Mouse (Mus musculus): ENCODE results near the gene Txnrd2.

Gene Txnrd2

GRCm38 (mm10) chr16:18426215-18426791, at the start of gene Txnrd2:
Gene Txnrd2 (plus strand): TSS chr16:18426384.
- DNase-seq: peak; percentile 57 to 78

- DNase-seq: no peak
Measured at GRCm38 (mm10) chr16:18377203-18377602, 49.0 kb upstream of the Txnrd2 start.

GRCm38 (mm10) chr16:18378489-18378888, 47.7 kb upstream of the Txnrd2 start:
- DNase-seq: no peak

- DNase-seq: no peak
Measured at GRCm38 (mm10) chr16:18379338-18380001, 46.7 kb upstream of the Txnrd2 start.

GRCm38 (mm10) chr16:18380495-18381063, 45.6 kb upstream of the Txnrd2 start:
- no peak for DNase-seq

GRCm38 (mm10) chr16:18381621-18382258, 44.4 kb upstream of the Txnrd2 start:
- DNase-seq: no peak

- DNase-seq: no peak
Measured at GRCm38 (mm10) chr16:18383045-18383726, 43.0 kb upstream of the Txnrd2 start.

GRCm38 (mm10) chr16:18383756-18384155, 42.4 kb upstream of the Txnrd2 start:
- DNase-seq: no peak

- no peak for DNase-seq
Measured at GRCm38 (mm10) chr16:18384211-18384610, 42.0 kb upstream of the Txnrd2 start.

- no peak for DNase-seq
Measured at GRCm38 (mm10) chr16:18384659-18385058, 41.5 kb upstream of the Txnrd2 start.

- DNase-seq: no peak
Measured at GRCm38 (mm10) chr16:18385411-18385810, 40.8 kb upstream of the Txnrd2 start.

GRCm38 (mm10) chr16:18386451-18386850, 39.7 kb upstream of the Txnrd2 start:
- DNase-seq: no peak

GRCm38 (mm10) chr16:18386972-18387371, 39.2 kb upstream of the Txnrd2 start:
- no peak for DNase-seq

GRCm38 (mm10) chr16:18387704-18388582, 38.2 kb upstream of the Txnrd2 start:
- DNase-seq: no peak

GRCm38 (mm10) chr16:18388583-18389435, 37.4 kb upstream of the Txnrd2 start:
- DNase-seq: no peak

GRCm38 (mm10) chr16:18390399-18390798, 35.8 kb upstream of the Txnrd2 start:
- no peak for DNase-seq

- DNase-seq: no peak
Measured at GRCm38 (mm10) chr16:18391127-18391526, 35.1 kb upstream of the Txnrd2 start.

- DNase-seq: no peak
Measured at GRCm38 (mm10) chr16:18391728-18392127, 34.5 kb upstream of the Txnrd2 start.

- DNase-seq: peak; percentile 77 to 86
Measured at GRCm38 (mm10) chr16:18392469-18393426, 33.4 kb upstream of the Txnrd2 start.

GRCm38 (mm10) chr16:18393595-18393994, 32.6 kb upstream of the Txnrd2 start:
- no peak for DNase-seq

Measured in spleen, adult 18-20 months (tissue).